Mouse (Mus musculus) liver, adult 2 months (tissue): ENCODE data around the gene Rab24.

Experiments
- CTCF ChIP-seq: fragments of 200-500 bp; IDR thresholded peaks from 2 replicates; pipeline ENCODE4 v1.5.1; 2011; ENCODE audit warnings: low read depth, low read length, control low read depth
- POLR2A ChIP-seq: fragments of 200-500 bp; IDR thresholded peaks from 2 replicates; pipeline ENCODE4 v1.6.1; 2011; ENCODE audit warnings: low read length, control low read depth; ENCODE audit not compliant: insufficient read depth; ENCODE audit errors: extremely low read depth

GRCm38 (mm10) chr13:55321434-55322129 is at the start of gene Rab24:
- TF ChIP-seq POLR2A (peak; percentile 77), CTCF (no peak)
